Mouse (Mus musculus) frontal cortex, postnatal 14 days (tissue): ENCODE results near the gene Rhou.

ENCODE experiments used
- DNase-seq, 2 experiments: peaks; one replicate each; pipeline ENCODE4 v3.0.0; 2022; ENCODE audit warnings: low spot score in 2 of 2

Rhou gene

DNA sequence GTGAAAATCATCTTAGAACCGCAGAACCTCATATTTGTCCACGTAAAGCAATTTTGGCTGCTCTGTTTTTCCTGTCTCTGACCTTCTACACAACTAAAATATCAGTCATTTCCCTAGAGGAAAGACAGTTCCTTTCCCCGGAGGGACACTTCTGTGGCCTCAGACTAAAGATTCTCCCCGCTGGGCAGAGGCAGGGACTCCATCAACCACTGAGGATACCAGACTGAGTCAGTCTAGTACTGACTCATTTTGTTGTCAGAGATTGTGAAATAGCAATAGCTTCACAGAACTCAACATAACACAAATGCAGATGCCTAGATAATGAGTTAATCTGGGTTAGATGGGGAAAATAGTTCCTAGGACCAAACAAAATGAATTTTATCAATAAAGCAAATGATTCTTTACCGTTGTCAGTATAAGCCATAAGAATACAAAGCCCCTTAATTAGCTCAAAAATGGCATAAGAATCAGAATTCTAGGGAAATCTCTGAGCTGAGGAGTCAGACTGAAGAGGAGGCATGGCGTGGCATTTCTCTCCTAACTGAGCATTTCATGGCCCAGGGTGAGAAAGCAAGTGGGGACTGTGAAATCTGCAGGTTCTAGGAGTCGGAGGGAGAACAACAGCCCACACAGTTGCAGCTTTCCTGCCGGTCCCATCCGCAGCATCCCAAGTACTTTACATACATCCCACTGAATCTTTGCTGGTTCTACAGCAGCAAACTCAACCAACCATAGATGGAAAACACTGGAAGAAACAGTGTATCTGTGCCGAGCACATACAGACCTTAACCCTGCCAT is 38.6 kb downstream of the Rhou start:
- DNase-seq = no peak

- no peak for DNase-seq
Measured at GRCm38 (mm10) chr8:123696167-123696566, 42.4 kb downstream of the Rhou start.

GRCm38 (mm10) chr8:123697329-123697728 is 43.6 kb downstream of the Rhou start:
- DNase-seq = no peak

- DNase-seq = no peak
Measured at GRCm38 (mm10) chr8:123700399-123701070, 46.8 kb downstream of the Rhou start.

DNA sequence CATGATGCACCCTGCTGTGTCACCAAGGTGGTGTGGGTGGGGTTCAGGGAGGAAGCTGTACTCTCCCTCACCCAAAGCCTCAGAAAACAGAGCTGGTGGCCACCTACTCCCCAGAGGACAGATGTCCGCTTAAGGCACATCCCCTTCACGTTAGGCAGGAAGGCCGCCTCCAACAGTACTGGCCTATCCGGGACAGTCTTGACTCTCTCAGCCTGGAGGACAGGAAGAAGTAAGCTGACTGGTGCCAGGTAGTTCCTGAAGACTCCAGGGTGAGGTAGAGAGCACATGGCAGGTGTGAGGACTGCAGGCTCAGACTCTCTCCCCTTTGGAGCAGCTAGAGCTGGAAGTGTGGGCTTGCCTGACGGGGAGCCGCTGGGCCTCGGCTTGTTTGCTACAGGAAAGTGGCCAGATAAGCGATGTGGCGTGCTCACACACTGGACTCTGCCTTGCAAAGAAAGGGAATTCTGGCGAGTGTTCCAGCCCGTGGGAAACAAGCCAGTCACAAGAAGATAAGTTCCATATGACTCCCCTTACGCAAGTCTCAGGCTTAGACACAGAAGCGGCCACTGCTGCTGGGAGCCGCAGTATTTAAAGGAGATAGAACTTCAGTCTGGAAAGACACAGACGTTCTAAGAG is 48.3 kb downstream of the Rhou start:
- DNase-seq = no peak

- DNase-seq = no peak
Measured at GRCm38 (mm10) chr8:123705376-123705775, 51.6 kb downstream of the Rhou start.

DNA sequence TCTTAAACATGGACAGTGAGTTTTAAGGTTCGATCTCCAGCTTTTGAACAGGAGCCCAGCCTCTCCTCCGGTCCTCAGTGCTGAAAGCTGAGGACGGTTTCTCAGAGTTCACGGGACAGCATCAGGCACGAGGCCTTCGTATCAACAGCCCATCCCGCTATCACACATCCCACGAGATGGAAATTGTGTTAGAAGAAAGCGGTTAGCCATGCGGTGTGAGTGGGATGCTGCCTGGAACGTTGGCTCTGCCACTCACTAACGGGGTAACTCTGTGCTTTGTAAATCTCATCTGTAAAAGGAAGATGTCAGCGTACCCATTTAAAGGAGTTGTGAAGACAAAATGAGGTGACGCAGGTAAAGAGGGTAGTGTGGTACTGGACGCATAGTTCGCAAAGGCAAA is 53.4 kb downstream of the Rhou start:
- no peak for DNase-seq

- no peak for DNase-seq
Measured at GRCm38 (mm10) chr8:123708729-123709128, 55.0 kb downstream of the Rhou start.

- DNase-seq = no peak
Measured at GRCm38 (mm10) chr8:123710335-123710734, 56.6 kb downstream of the Rhou start.
